In the genomic region with DNA sequence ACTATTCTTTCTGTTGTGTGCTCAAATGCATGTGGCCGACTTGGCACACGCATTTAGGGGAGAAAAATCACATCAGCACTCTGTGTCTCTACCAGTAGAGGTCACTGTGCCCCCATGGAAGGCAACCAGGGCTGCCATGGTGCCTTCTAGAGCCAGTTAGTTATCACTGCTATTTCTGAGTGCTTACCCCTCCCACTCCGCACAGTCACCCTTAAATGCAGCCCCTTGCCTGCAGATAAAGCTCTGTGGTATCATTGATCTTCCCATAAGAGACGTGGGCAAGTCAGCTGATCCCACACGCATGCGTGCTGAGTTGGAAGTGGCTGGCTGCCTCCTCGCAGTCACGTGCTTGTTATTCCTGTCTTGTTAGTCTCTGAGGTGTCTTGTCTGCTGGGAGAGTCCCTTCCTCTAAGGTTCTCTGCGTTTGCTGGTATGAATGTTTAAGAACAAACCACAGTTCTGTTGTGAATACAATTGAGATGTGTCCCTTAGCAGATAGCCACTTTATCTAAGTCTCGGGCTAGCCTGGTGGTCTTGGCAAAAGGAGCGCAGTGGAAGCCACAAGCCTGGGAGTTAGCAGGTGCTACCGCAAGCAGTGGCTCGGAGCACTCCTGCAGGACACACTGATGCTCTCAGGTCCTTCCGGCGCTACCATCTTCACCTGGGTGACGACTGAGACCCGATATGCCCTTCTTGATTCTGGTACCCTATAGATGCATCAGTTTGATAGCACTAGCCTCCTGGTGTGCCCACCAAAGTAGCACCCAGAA, we compare ENCODE assay signal across 7 mouse cellular contexts.
DNase-seq lines count a peak whose midpoint lies in the region.

No protein-coding gene starts in this region.

- DNase-seq in MN1 (ENCODE audit: low spot score), result peak; percentile 78
- DNase-seq in c-Kit-positive CD71-negative TER-119-negative erythroid progenitor cells, embryonic 14.5 days (ENCODE audit: low read depth), result peak; percentile 47
- peak; percentile 39 for DNase-seq in fibroblast of lung, adult 2 months (ENCODE audit: low read depth)
- DNase-seq in heart, postnatal 36 days, result peak; percentile 42 to 58
- peak; percentile 54 to 60 for DNase-seq in layer of hippocampus, adult 8-10 months (ENCODE audit: low spot score in 2 of 2)
- peak; percentile 75 for DNase-seq in lung, postnatal 10 days
- DNase-seq in right cerebral cortex, postnatal 10 days (ENCODE audit: low spot score in 2 of 2), result peak; percentile 74 to 75

- intact Hi-C loops in heart, postnatal 36 days (cut with DNase I), result loop anchor here (2.0 to 5.0 kb wide), 2 partner anchors 218 to 277 kb away; no protein-coding TSS in a partner anchor

Comparison
In these comparisons a context has a peak if more than half of its experiments do, and no peak if none do; other contexts are left out.
1. Peak in every context shown above with its lines: DNase-seq.